Mouse (Mus musculus): ENCODE data around the gene Ifi211. TPM values are rescaled to one million over a fixed set of nuclear protein-coding genes. Genes with fewer than 3 reads are reported as not detected.
"Not testable (repeated sequence)": the region's sequence is repeated elsewhere in the genome, so short reads cannot be mapped to it uniquely, and the experiment has no call there.

Gene Ifi211
- total RNA-seq (2021), result not detected
- long read RNA-seq, experiment 1, result 0 reads
- long read RNA-seq, experiment 2, result 0 reads

DNA sequence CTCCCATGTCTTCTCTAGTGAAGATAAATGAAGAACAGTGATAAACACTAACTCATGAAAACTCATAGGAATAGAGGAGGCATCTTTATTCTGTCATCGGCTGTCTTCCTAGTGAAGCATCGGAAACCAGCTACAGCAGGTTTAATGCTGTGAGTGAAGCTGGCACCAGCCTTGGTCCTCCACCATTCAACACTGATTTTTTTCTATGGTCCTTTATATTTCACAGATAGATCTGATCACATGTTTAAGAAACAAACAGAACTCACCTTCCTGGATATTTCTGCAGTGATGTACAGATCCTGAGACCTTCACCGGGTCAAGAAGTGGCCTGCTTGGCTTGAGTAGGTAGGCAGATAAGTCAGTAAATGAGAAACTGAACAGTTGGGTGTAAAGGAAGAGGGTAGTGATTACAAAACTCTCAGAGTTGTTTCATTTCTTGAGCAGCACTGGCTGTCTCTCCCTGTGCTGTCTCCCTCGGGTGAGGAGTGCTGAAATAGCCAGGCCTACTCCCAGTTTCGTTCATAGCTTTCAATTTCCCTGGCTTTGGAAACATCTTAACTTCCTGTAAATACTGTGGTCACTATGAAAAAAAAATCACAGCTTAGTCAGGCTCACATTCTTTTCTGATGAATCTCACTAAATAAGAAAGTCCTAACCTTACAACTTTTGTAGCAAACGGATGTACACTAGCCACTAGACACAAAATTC is at the start of gene Ifi211:
Gene Ifi211 (minus strand): TSS at position 499 of the 708 bp plus-strand sequence.
- DNase-seq (ENCODE audit: low spot score in 2 of 2); intact Hi-C loops (cut with DNase I): not testable (repeated sequence)

DNA sequence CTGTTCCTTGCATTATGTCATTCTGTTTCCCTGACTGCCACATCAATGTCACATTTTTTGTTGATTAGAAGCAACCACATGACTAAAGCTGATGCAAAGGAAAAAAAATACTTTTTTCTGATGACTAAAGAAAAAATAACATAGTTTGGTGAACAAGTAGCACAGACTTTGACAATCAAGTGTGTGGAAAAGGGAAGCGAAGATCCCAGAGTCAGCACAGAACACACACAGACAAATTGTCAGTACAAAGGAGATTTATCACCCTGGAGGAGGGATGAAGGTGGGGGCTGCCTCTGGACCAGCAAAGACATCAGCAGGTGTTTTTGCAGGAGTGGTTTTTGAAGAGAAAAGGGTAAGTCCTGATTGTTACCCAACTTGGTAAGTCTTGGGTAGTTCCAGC is 48.6 kb upstream of the Ifi211 start:
- intact Hi-C loops (cut with DNase I), result not testable (repeated sequence)

DNA sequence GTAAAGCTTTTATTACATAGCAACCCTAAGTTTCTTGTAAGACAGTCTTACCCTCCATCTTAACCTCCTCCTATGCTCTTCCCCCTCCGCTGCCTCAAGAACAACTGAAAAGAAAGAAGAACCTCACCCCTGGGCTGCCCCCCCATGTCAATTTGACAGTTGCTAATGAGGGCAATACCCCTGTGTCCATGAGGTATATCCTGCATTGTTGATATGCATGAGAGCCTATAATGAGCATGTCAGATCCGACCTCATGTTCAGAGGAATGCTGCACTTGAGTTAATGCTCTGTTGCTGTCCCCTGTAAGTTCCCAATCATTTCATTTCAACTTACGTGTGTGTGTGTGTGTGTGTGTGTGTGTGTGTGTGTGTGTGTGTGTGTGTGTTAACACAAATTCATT is 47.2 kb upstream of the Ifi211 start:
- DNase-seq (ENCODE audit: low spot score in 2 of 2); intact Hi-C loops (cut with DNase I): not testable (repeated sequence)

More for the DNA sequence above, 48.6 kb upstream of the Ifi211 start:
- DNase-seq (ENCODE audit: low spot score in 2 of 2), result not testable (repeated sequence)

- intact Hi-C loops (cut with DNase I), result not testable (repeated sequence)
These were observed 43.1 kb upstream of the Ifi211 start for GRCm38 (mm10) chr1:173955839-173956527.

DNA sequence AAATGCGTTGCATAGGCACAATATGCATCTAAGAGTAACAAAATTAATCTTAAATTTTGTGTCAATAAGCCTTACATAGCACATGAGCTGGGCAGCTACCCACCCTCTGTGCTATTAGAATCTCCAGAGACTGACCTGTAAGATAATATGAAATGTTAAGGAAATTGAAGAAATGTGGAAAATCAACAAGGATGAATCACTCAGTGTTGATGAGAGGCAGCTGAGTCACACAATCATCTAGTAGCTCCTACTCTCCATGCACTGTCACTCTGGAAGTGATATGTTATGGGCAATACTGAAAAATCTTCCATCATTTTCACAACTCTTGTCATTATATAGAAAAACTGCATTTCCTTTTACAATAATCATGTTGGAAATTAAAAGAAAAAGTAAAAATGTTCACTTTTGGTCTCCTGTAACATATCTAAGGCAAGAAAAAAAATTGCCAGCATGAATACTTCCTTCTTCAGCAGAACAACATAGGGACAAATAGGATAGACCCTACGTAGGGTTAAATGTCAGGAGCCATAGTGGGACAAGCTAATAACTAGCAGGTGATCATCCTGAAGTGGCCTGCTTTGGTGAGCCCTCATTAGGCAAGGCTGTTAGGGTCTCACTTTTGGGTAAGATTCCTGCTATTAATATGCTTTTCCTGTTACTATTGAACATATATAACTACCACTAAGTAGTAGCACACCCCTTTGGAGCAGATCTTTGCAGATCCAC is 42.4 kb upstream of the Ifi211 start:
- no peak for DNase-seq (ENCODE audit: low spot score in 2 of 2)
- intact Hi-C loops (cut with DNase I), result no loop called here

More at GRCm38 (mm10) chr1:173955839-173956527, 43.1 kb upstream of the Ifi211 start:
- DNase-seq (ENCODE audit: low spot score in 2 of 2), result not testable (repeated sequence)

GRCm38 (mm10) chr1:173953563-173953962 is 40.7 kb upstream of the Ifi211 start:
- intact Hi-C loops (cut with DNase I), result no loop called here
- DNase-seq (ENCODE audit: low spot score in 2 of 2), result no peak

- DNase-seq (ENCODE audit: low spot score in 2 of 2); intact Hi-C loops (cut with DNase I): not testable (repeated sequence)
These were observed 36.2 kb upstream of the Ifi211 start for GRCm38 (mm10) chr1:173949044-173949443.

DNA sequence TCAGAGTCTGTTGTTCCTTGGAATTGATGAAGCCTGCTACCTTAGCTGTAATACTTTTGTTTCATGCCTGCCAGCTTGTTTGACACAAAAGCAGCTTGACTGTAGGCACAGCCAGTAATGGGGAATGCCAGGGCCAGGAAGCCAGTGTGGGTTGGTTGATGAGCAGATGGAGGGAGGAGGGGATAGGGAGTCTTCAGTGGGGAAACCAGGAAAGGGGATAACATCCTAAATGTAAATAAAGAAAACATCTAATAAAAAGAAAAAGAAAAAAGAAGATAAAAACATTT is 29.9 kb upstream of the Ifi211 start:
- DNase-seq (ENCODE audit: low spot score in 2 of 2); intact Hi-C loops (cut with DNase I): not testable (repeated sequence)

DNA sequence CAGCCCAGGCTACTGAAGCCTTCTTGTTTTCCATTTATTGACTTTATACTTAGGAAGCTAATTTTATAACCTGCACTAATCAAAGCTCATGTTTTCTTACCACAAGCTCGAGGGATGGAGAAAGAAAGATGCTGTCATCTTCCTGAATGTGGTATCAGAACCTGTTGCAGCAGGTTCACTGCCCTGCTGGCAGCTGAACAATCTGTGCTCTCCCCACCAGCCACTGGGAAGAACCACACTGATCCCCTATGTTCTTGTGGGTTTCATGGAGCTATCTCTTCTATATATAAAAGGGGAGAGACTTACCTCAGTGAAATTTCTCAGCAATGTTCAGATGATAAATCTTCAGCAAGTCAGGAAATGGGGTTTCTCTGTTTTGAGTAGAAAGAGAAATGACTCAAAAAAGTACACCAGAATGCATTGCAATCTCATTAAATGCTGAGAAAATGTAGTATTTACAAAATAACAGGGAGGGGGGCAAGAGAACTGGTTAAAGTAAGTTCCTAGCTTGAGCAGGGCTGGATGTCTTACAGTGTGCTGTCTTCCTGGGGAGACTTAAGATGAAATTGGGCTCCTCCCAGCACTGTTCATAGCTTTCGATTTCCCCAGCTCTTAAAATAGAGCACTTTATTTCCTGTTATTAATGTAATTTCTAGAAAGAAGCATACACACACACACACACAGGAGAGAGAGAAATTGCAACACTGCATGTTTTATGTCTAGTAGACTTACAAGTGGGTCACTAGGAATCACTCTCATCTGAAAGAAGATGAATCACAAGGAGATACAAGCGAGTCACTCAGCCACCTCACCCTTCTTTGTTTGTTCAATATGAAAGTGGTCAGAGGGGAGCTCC is 29.3 kb upstream of the Ifi211 start, which contains the start of the genes Mndal and Ifi203:
Gene Mndal (minus strand): TSS at position 568 of the 856 bp plus-strand sequence.
Gene Ifi203 (minus strand): TSS at position 749 of the 856 bp plus-strand sequence.
- intact Hi-C loops (cut with DNase I); DNase-seq (ENCODE audit: low spot score in 2 of 2): not testable (repeated sequence)

DNA sequence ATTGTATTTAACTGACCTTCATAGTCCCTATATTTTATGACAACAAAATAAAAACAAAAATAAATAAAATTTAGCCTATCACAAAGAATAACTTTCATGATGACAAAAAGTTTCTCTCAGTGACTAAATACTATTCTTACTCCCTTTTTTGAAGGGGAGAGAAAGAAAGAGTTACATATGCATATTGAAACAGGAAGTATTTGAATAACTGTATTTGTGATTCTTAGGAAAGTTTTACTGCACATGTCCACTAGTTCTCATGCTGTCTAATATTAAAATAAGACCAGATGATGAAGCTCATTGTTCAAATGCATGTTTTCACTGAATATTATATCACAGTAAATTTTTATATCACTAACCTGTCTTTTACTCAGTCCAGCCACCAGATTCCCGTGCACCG is 28.7 kb upstream of the Ifi211 start:
- intact Hi-C loops (cut with DNase I); DNase-seq (ENCODE audit: low spot score in 2 of 2): not testable (repeated sequence)

GRCm38 (mm10) chr1:173919279-173919678 is 6.4 kb upstream of the Ifi211 start:
- intact Hi-C loops (cut with DNase I); DNase-seq (ENCODE audit: low spot score in 2 of 2): not testable (repeated sequence)

- intact Hi-C loops (cut with DNase I), result no loop called here
These were observed 1.7 kb upstream of the Ifi211 start for GRCm38 (mm10) chr1:173914559-173914958.

GRCm38 (mm10) chr1:173913256-173913791 is 478 bp upstream of the Ifi211 start:
- intact Hi-C loops (cut with DNase I), result not testable (repeated sequence)

More at GRCm38 (mm10) chr1:173914559-173914958, 1.7 kb upstream of the Ifi211 start:
- DNase-seq (ENCODE audit: low spot score in 2 of 2), result no peak

GRCm38 (mm10) chr1:173911808-173912464 is 910 bp downstream of the Ifi211 start:
- DNase-seq (ENCODE audit: low spot score in 2 of 2), result no peak
- intact Hi-C loops (cut with DNase I), result no loop called here

More at GRCm38 (mm10) chr1:173913256-173913791, 478 bp upstream of the Ifi211 start:
- DNase-seq (ENCODE audit: low spot score in 2 of 2), result not testable (repeated sequence)

- intact Hi-C loops (cut with DNase I); DNase-seq (ENCODE audit: low spot score in 2 of 2): not testable (repeated sequence)
These were observed 4.5 kb downstream of the Ifi211 start for GRCm38 (mm10) chr1:173908390-173908789.

- DNase-seq (ENCODE audit: low spot score in 2 of 2); intact Hi-C loops (cut with DNase I): not testable (repeated sequence)
These were observed 7.0 kb downstream of the Ifi211 start for GRCm38 (mm10) chr1:173905885-173906284.

- DNase-seq (ENCODE audit: low spot score in 2 of 2); intact Hi-C loops (cut with DNase I): not testable (repeated sequence)
These were observed 23.1 kb downstream of the Ifi211 start for GRCm38 (mm10) chr1:173889741-173890140.

Data from left cerebral cortex, postnatal 14 days (tissue).